Mouse (Mus musculus) olfactory bulb, adult 2 months (tissue): ENCODE measurements at regions not wholly inside any gene's neighbourhood (a gene's known extent, or its start where the extent isn't known, plus 50 kb on each side); places are given as distances from the start of the nearest gene placed in this dataset.

Experiments used
- CTCF ChIP-seq: fragments of 200-500 bp; IDR thresholded peaks from 2 replicates; pipeline ENCODE4 v1.5.1; 2012; ENCODE audit warnings: low read depth, mild to moderate bottlenecking, low read length, moderate library complexity; ENCODE audit not compliant: insufficient read depth
- POLR2A ChIP-seq: fragments of 200-500 bp; IDR thresholded peaks from 2 replicates; pipeline ENCODE4 v1.6.1; 2012; ENCODE audit warnings: mild to moderate bottlenecking, low read depth, low read length, moderate library complexity; ENCODE audit not compliant: insufficient read depth

GRCm38 (mm10) chr8:8932466-8932865, 242.1 kb upstream of the Arglu1 start:
- TF ChIP-seq CTCF = no peak
- no peak for TF ChIP-seq POLR2A
